Mouse (Mus musculus): ENCODE measurements at regions not wholly inside any gene's neighbourhood (a gene's known extent, or its start where the extent isn't known, plus 50 kb on each side); places are given as distances from the start of the nearest gene placed in this dataset.

DNA sequence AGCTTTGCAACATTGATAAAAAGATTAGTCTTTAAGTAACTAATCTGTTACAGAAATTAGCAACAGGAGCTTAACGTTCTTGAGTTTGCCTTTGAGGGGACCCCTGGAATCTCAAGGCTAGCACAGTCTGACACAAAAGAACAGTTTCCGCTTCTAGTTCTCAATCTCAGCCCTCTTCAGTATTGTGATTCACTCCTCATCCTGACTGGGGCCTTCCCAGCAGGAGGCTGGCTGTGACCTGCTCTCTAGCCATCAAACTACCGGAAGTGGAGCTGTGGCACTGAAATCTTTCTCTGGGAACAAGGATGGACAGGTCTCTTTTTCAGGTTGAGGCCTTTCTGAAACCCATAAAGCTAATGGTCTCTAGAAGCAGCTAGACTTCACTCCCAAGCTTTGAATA, 209.6 kb upstream of the Camk1g start:
- ATAC-seq (ENCODE audit: extremely low read depth, insufficient number of reproducible peaks, low FRiP score, poor library complexity, severe bottlenecking) (no peak), DNase-seq (ENCODE audit: low spot score) (no peak)
- H3K4me1 ChIP-seq (ENCODE audit: insufficient read depth, low read depth, low read length) = no peaks in the 10 kb centered on the region
- H3K27me3 ChIP-seq (ENCODE audit: insufficient read depth, low read length) = no peaks in the 10 kb centered on the region
- no peaks in the 10 kb centered on the region for H3K36me3 ChIP-seq (replicated peaks)
- no peak overlapping the region for H3K4me3 ChIP-seq (ENCODE audit: low read depth, low read length)
- TF ChIP-seq CTCF (IDR thresholded peaks at IDR 0.05; ENCODE audit: low read depth, low read length) (no peak), GATA1 (IDR thresholded peaks at IDR 0.05; ENCODE audit: borderline replicate concordance, low read length) (no peak), GATA2 (IDR thresholded peaks at IDR 0.05; ENCODE audit: borderline replicate concordance, low read depth, low read length) (no peak), POLR2AphosphoS5 (IDR thresholded peaks at IDR 0.05; ENCODE audit: insufficient replicate concordance, low read depth, low read length) (no peak), TAL1 (conservative IDR thresholded peaks at IDR 0.05; ENCODE audit: low read depth, low read length) (no peak)
- no peaks in the 10 kb centered on the region for H3K9me3 ChIP-seq (replicated peaks)

GRCm38 (mm10) chr1:193578661-193579175, 208.6 kb upstream of the Camk1g start:
- DNase-seq (ENCODE audit: low spot score) = no peak
- ATAC-seq (ENCODE audit: extremely low read depth, insufficient number of reproducible peaks, low FRiP score, poor library complexity, severe bottlenecking) = no peak
- no peak for TF ChIP-seq POLR2AphosphoS5 (IDR thresholded peaks at IDR 0.05; ENCODE audit: insufficient replicate concordance, low read depth, low read length)
- no peak for TF ChIP-seq GATA2 (IDR thresholded peaks at IDR 0.05; ENCODE audit: borderline replicate concordance, low read depth, low read length)
- TF ChIP-seq GATA1 (IDR thresholded peaks at IDR 0.05; ENCODE audit: borderline replicate concordance, low read length) = no peak
- no peak for TF ChIP-seq CTCF (IDR thresholded peaks at IDR 0.05; ENCODE audit: low read depth, low read length)
- TF ChIP-seq TAL1 (conservative IDR thresholded peaks at IDR 0.05; ENCODE audit: low read depth, low read length) = no peak

GRCm38 (mm10) chr1:193577821-193578220, 207.7 kb upstream of the Camk1g start:
- H3K36me3 ChIP-seq (replicated peaks) = no peaks in the 10 kb centered on the region
- TF ChIP-seq TAL1 (conservative IDR thresholded peaks at IDR 0.05; ENCODE audit: low read depth, low read length) (no peak), CTCF (IDR thresholded peaks at IDR 0.05; ENCODE audit: low read depth, low read length) (no peak), POLR2AphosphoS5 (IDR thresholded peaks at IDR 0.05; ENCODE audit: insufficient replicate concordance, low read depth, low read length) (no peak), GATA1 (IDR thresholded peaks at IDR 0.05; ENCODE audit: borderline replicate concordance, low read length) (no peak), GATA2 (IDR thresholded peaks at IDR 0.05; ENCODE audit: borderline replicate concordance, low read depth, low read length) (no peak)
- H3K9me3 ChIP-seq (replicated peaks) = no peaks in the 10 kb centered on the region
- DNase-seq (ENCODE audit: low spot score) (no peak), ATAC-seq (ENCODE audit: extremely low read depth, insufficient number of reproducible peaks, low FRiP score, poor library complexity, severe bottlenecking) (no peak)
- H3K4me3 ChIP-seq (ENCODE audit: low read depth, low read length) = no peak overlapping the region
- no peaks in the 10 kb centered on the region for H3K27me3 ChIP-seq (ENCODE audit: insufficient read depth, low read length)
- H3K4me1 ChIP-seq (ENCODE audit: insufficient read depth, low read depth, low read length) = no peaks in the 10 kb centered on the region

More at GRCm38 (mm10) chr1:193578661-193579175, 208.6 kb upstream of the Camk1g start:
- H3K4me3 ChIP-seq (ENCODE audit: low read depth, low read length) = no peak overlapping the region
- no peaks in the 10 kb centered on the region for H3K9me3 ChIP-seq (replicated peaks)
- H3K4me1 ChIP-seq (ENCODE audit: insufficient read depth, low read depth, low read length) = no peaks in the 10 kb centered on the region
- H3K36me3 ChIP-seq (replicated peaks) = no peaks in the 10 kb centered on the region
- no peaks in the 10 kb centered on the region for H3K27me3 ChIP-seq (ENCODE audit: insufficient read depth, low read length)

- Histone ChIP-seq H3K4me3 (ENCODE audit: low read depth, low read length) (no peak overlapping the region), H3K9me3 (replicated peaks) (no peaks in the 10 kb centered on the region), H3K36me3 (replicated peaks) (no peaks in the 10 kb centered on the region), H3K4me1 (ENCODE audit: insufficient read depth, low read depth, low read length) (no peaks in the 10 kb centered on the region), H3K27me3 (ENCODE audit: insufficient read depth, low read length) (no peaks in the 10 kb centered on the region)
- DNase-seq (ENCODE audit: low spot score) (peak; percentile 5), ATAC-seq (ENCODE audit: extremely low read depth, insufficient number of reproducible peaks, low FRiP score, poor library complexity, severe bottlenecking) (peak; percentile 55; the same call in 1 of the 2 replicates)
- TF ChIP-seq CTCF (IDR thresholded peaks at IDR 0.05; ENCODE audit: low read depth, low read length) = 0 out of 2 replicates have a peak, but pooled peaks have one; percentile 38
- no peak for TF ChIP-seq TAL1 (conservative IDR thresholded peaks at IDR 0.05; ENCODE audit: low read depth, low read length)
These were observed 206.1 kb upstream of the Camk1g start for GRCm38 (mm10) chr1:193575986-193576713.

- Histone ChIP-seq H3K4me3 (ENCODE audit: low read depth, low read length) (no peak overlapping the region), H3K36me3 (replicated peaks) (no peaks in the 10 kb centered on the region), H3K4me1 (ENCODE audit: insufficient read depth, low read depth, low read length) (no peaks in the 10 kb centered on the region), H3K27me3 (ENCODE audit: insufficient read depth, low read length) (no peaks in the 10 kb centered on the region), H3K9me3 (replicated peaks) (no peaks in the 10 kb centered on the region)
- DNase-seq (ENCODE audit: low spot score) (no peak), ATAC-seq (ENCODE audit: extremely low read depth, insufficient number of reproducible peaks, low FRiP score, poor library complexity, severe bottlenecking) (no peak)
- TF ChIP-seq CTCF (IDR thresholded peaks at IDR 0.05; ENCODE audit: low read depth, low read length) (no peak), POLR2AphosphoS5 (IDR thresholded peaks at IDR 0.05; ENCODE audit: insufficient replicate concordance, low read depth, low read length) (no peak), GATA1 (IDR thresholded peaks at IDR 0.05; ENCODE audit: borderline replicate concordance, low read length) (no peak), TAL1 (conservative IDR thresholded peaks at IDR 0.05; ENCODE audit: low read depth, low read length) (no peak), GATA2 (IDR thresholded peaks at IDR 0.05; ENCODE audit: borderline replicate concordance, low read depth, low read length) (no peak)
These were observed 202.7 kb upstream of the Camk1g start for GRCm38 (mm10) chr1:193572827-193573226.

- no peak overlapping the region for H3K4me3 ChIP-seq (ENCODE audit: low read depth, low read length)
- DNase-seq (ENCODE audit: low spot score) (no peak), ATAC-seq (ENCODE audit: extremely low read depth, insufficient number of reproducible peaks, low FRiP score, poor library complexity, severe bottlenecking) (no peak)
- H3K27me3 ChIP-seq (ENCODE audit: insufficient read depth, low read length) = no peaks in the 10 kb centered on the region
- H3K4me1 ChIP-seq (ENCODE audit: insufficient read depth, low read depth, low read length) = no peaks in the 10 kb centered on the region
- H3K36me3 ChIP-seq (replicated peaks) = no peaks in the 10 kb centered on the region
- no peaks in the 10 kb centered on the region for H3K9me3 ChIP-seq (replicated peaks)
- no peak for TF ChIP-seq GATA1 (IDR thresholded peaks at IDR 0.05; ENCODE audit: borderline replicate concordance, low read length)
- no peak for TF ChIP-seq GATA2 (IDR thresholded peaks at IDR 0.05; ENCODE audit: borderline replicate concordance, low read depth, low read length)
- no peak for TF ChIP-seq POLR2AphosphoS5 (IDR thresholded peaks at IDR 0.05; ENCODE audit: insufficient replicate concordance, low read depth, low read length)
- no peak for TF ChIP-seq CTCF (IDR thresholded peaks at IDR 0.05; ENCODE audit: low read depth, low read length)
- no peak for TF ChIP-seq TAL1 (conservative IDR thresholded peaks at IDR 0.05; ENCODE audit: low read depth, low read length)
These were observed 202.3 kb upstream of the Camk1g start for GRCm38 (mm10) chr1:193572411-193572810.
